Mouse (Mus musculus) ES-E14 (cell line): ENCODE measurements around the gene Grin2a. TPM values are rescaled to one million over a fixed set of nuclear protein-coding genes. Genes with fewer than 3 reads are reported as not detected.

Experiments used
- DNase-seq: peaks from one replicate; pipeline ENCODE4 v3.0.0-alpha.2; 2013; ENCODE audit warnings: low read depth, low spot score
- H3K27ac ChIP-seq: 2 replicates; pipeline ENCODE4 v1.5.1; 2012; ENCODE audit warnings: low read depth, mild to moderate bottlenecking, low read length, moderate library complexity, mixed read lengths; ENCODE audit not compliant: poor library complexity, insufficient read depth, severe bottlenecking
- H3K36me3 ChIP-seq: 2 replicates; pipeline ENCODE4 v1.6.1; 2012; ENCODE audit warnings: mild to moderate bottlenecking, low read length, moderate library complexity, mixed read lengths; ENCODE audit not compliant: control insufficient read depth, poor library complexity, insufficient read depth, severe bottlenecking
- H3K4me1 ChIP-seq, 2 experiments: fragments of 150-350 bp in 1 of 2; sonication (generic) in 1 of 2; 2 replicates each; pipeline ENCODE4 v1.6.1; 2012; ENCODE audit warnings: low read length in 2 of 2, mild to moderate bottlenecking in 1 of 2, mixed read lengths in 1 of 2; ENCODE audit not compliant: control insufficient read depth in 2 of 2, insufficient read depth in 2 of 2, poor library complexity in 1 of 2
- H3K4me3 ChIP-seq, 2 experiments: fragments of 150-350 bp in 1 of 2; sonication (generic) in 1 of 2; 2 replicates each; pipeline ENCODE4 v1.5.1; 2012; ENCODE audit warnings: low read length in 2 of 2, low read depth in 1 of 2, mild to moderate bottlenecking in 1 of 2, mixed read lengths in 1 of 2; ENCODE audit not compliant: insufficient read depth in 1 of 2, poor library complexity in 1 of 2, severe bottlenecking in 1 of 2
- H3K9ac ChIP-seq: 2 replicates; pipeline ENCODE4 v1.6.1; 2012; ENCODE audit warnings: low read depth, mild to moderate bottlenecking, low read length, mixed read lengths; ENCODE audit not compliant: poor library complexity, insufficient read depth, severe bottlenecking
- H3K9me3 ChIP-seq: fragments of 150-350 bp; sonication (generic); 2 replicates; pipeline ENCODE4 v1.6.1; 2012; ENCODE audit warnings: low read depth, mild to moderate bottlenecking, low read length; ENCODE audit not compliant: control insufficient read depth, insufficient read depth
- CHD2 ChIP-seq: IDR thresholded peaks from 2 replicates; pipeline ENCODE4 v1.6.1; 2014; ENCODE audit warnings: mild to moderate bottlenecking, low read depth, low read length, inconsistent platforms
- HCFC1 ChIP-seq: IDR thresholded peaks from 2 replicates; pipeline ENCODE4 v1.6.1; 2012; ENCODE audit warnings: low read length, inconsistent platforms, borderline replicate concordance; ENCODE audit not compliant: insufficient read depth
- MAFK ChIP-seq: IDR thresholded peaks from 2 replicates; pipeline ENCODE4 v1.6.1; 2014; ENCODE audit warnings: mild to moderate bottlenecking, low read depth, low read length, inconsistent platforms; ENCODE audit not compliant: insufficient read depth
- ZC3H11A ChIP-seq: IDR thresholded peaks from 2 replicates; pipeline ENCODE4 v1.6.1; 2012; ENCODE audit warnings: low read depth, mild to moderate bottlenecking, inconsistent platforms, low read length, borderline replicate concordance
- ZNF384 ChIP-seq: IDR thresholded peaks from 2 replicates; pipeline ENCODE4 v1.6.1; 2012; ENCODE audit warnings: low read depth, low read length, inconsistent platforms
- in situ Hi-C, 2 experiments: fragments of 600-800 bp; cut with MboI; formaldehyde crosslinking; loops; one replicate each; pipeline ENCODE4 v1.15.1; 2025; ENCODE audit warnings: low sequenced_read_pairs in 2 of 2, inconsistent platforms in 1 of 2; ENCODE audit not compliant: unreplicated experiment in 2 of 2
- total RNA-seq: library from RNA; depleted of rRNA; stranded (reverse); fragments of 300-350 nt; gene quantifications from 2 replicates; pipeline ENCODE4 v1.2.3, GENCODE M21; 2012

Gene Grin2a
- total RNA-seq, 1 experiment, result 0.62 TPM

- H3K27ac ChIP-seq, result no peak overlapping the region
- H3K4me1 ChIP-seq, result no peaks in the 10 kb centered on the region
- in situ Hi-C loops, result no loop called here
- no peaks in the 10 kb centered on the region for H3K36me3 ChIP-seq
- no peak for DNase-seq
- TF ChIP-seq MAFK (no peak), ZC3H11A (no peak), ZNF384 (no peak), HCFC1 (no peak), CHD2 (no peak)
- no peak overlapping the region for H3K9ac ChIP-seq
- no peaks in the 10 kb centered on the region for H3K9me3 ChIP-seq
- H3K4me3 ChIP-seq, result no peak overlapping the region
Observed at GRCm38 (mm10) chr16:9962482-9962881, 32.9 kb downstream of the Grin2a start.

- no peak for TF ChIP-seq ZC3H11A
- no peak for TF ChIP-seq HCFC1
- TF ChIP-seq ZNF384, result no peak
- no peak for TF ChIP-seq MAFK
- TF ChIP-seq CHD2, result no peak
- in situ Hi-C loops, result no loop called here
- H3K9me3 ChIP-seq, result no peaks in the 10 kb centered on the region
- H3K4me1 ChIP-seq, result no peaks in the 10 kb centered on the region
- H3K9ac ChIP-seq, result no peak overlapping the region
- H3K36me3 ChIP-seq, result no peaks in the 10 kb centered on the region
- no peak overlapping the region for H3K4me3 ChIP-seq
- no peak overlapping the region for H3K27ac ChIP-seq
- DNase-seq, result no peak
Observed at GRCm38 (mm10) chr16:9959340-9959739, 36.0 kb downstream of the Grin2a start.

GRCm38 (mm10) chr16:9954266-9954665 is 41.1 kb downstream of the Grin2a start:
- Histone ChIP-seq H3K27ac (no peak overlapping the region), H3K9me3 (no peaks in the 10 kb centered on the region), H3K36me3 (no peaks in the 10 kb centered on the region), H3K9ac (no peak overlapping the region), H3K4me1 (no peaks in the 10 kb centered on the region), H3K4me3 (no peak overlapping the region)
- in situ Hi-C loops, result no loop called here
- DNase-seq, result no peak
- no peak for TF ChIP-seq HCFC1
- TF ChIP-seq ZC3H11A, result no peak
- TF ChIP-seq ZNF384, result no peak
- no peak for TF ChIP-seq CHD2
- no peak for TF ChIP-seq MAFK

GRCm38 (mm10) chr16:9953396-9953831 is 41.9 kb downstream of the Grin2a start:
- no peaks in the 10 kb centered on the region for H3K4me1 ChIP-seq
- no peak overlapping the region for H3K4me3 ChIP-seq
- in situ Hi-C loops, result no loop called here
- no peaks in the 10 kb centered on the region for H3K36me3 ChIP-seq
- DNase-seq, result no peak
- no peak overlapping the region for H3K9ac ChIP-seq
- H3K27ac ChIP-seq, result no peak overlapping the region
- TF ChIP-seq ZNF384 (no peak), MAFK (no peak), HCFC1 (no peak), ZC3H11A (no peak), CHD2 (no peak)
- no peaks in the 10 kb centered on the region for H3K9me3 ChIP-seq

GRCm38 (mm10) chr16:9949250-9949649 is 46.1 kb downstream of the Grin2a start:
- Histone ChIP-seq H3K9ac (no peak overlapping the region), H3K4me3 (no peak overlapping the region), H3K4me1 (no peaks in the 10 kb centered on the region), H3K9me3 (no peaks in the 10 kb centered on the region), H3K36me3 (no peaks in the 10 kb centered on the region), H3K27ac (no peak overlapping the region)
- no peak for TF ChIP-seq MAFK
- TF ChIP-seq ZNF384, result no peak
- TF ChIP-seq ZC3H11A, result no peak
- no peak for TF ChIP-seq HCFC1
- TF ChIP-seq CHD2, result no peak
- in situ Hi-C loops, result no loop called here
- no peak for DNase-seq
